Mouse (Mus musculus): Measurements from ENCODE around the gene Ppil3. TPM values are rescaled to one million over a fixed set of nuclear protein-coding genes. Genes with fewer than 3 reads are reported as not detected.

Gene Ppil3
- 36.5 and 37.1 TPM in 2 replicates for polyA plus RNA-seq (2014; fragmentation: Nextera tagmentation; extraction: Ambion mirVana)

DNA sequence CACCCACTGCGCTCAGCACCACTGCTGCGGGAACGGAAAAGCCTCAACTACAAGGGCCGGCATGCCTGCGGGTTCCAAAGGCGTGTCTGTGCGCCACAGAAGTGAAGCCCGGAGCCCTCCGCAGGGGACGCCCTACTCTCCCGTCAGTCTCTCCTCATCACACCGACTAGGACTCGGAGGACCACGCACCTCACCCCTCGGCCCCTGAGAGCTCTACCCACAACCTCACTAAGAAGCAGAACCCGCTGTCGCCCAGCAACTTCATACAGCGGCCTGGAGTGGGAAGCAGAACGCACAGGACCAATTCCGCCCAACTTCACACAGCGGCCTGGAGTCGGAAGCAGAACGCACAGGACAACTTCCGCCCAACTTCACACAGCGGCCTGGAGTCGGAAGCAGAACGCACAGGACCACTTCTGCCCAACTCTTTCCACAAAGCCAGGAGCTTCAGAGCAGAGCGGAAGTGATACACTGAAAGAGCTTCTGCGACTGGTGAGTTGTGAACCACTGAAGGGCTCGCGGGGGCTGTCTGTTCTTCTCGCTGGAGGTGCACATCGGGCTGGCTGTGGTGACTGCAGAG, at the start of gene Ppil3, which contains the start of gene Nif3l1:
Ppil3 (minus strand) TSS at position 344 of the 580 bp plus-strand sequence.
Nif3l1 (plus strand) TSS at position 9 of the 580 bp plus-strand sequence.
- Histone ChIP-seq H3K27ac (ENCODE audit: low read depth, low read length) (peak within 1 kb of the TSS; percentile 89), H3K27me3 (ENCODE audit: control insufficient read depth, insufficient read depth, low read length) (no peaks in the 10 kb centered on the region), H3K4me3 (ENCODE audit: low read depth, low read length) (peak within 1 kb of the TSS; percentile 77), H3K4me1 (ENCODE audit: control insufficient read depth, insufficient read depth, low read length) (peaks cover 7% of the 10 kb centered on the region), H3K9ac (ENCODE audit: low read depth, low read length) (peak within 1 kb of the TSS; percentile 90), H3K36me3 (ENCODE audit: control insufficient read depth, insufficient read depth, low read length) (no peaks in the 10 kb centered on the region; the same call in 1 of the 2 replicates), H3K9me3 (replicated peaks; ENCODE audit: control insufficient read depth, low read length) (no peaks in the 10 kb centered on the region), H3K4me2 (peak within 1 kb of the TSS; percentile 80)
- under 1% methylated on average over 33 of the region's 33 CpGs for WGBS (ENCODE audit: insufficient replicate concordance)
- ATAC-seq (replicated peaks; ENCODE audit: insufficient number of reproducible peaks, low FRiP score, low TSS enrichment), result peak; percentile 89

- no peaks in the 10 kb centered on the region for H3K4me1 ChIP-seq (ENCODE audit: control insufficient read depth, insufficient read depth, low read length)
- 93% methylated on average over 4 of the region's 4 CpGs for WGBS (ENCODE audit: insufficient replicate concordance)
- no peak overlapping the region for H3K27ac ChIP-seq (ENCODE audit: low read depth, low read length)
- H3K27me3 ChIP-seq (ENCODE audit: control insufficient read depth, insufficient read depth, low read length), result no peaks in the 10 kb centered on the region
- no peaks in the 10 kb centered on the region for H3K9me3 ChIP-seq (replicated peaks; ENCODE audit: control insufficient read depth, low read length)
- no peak for ATAC-seq (replicated peaks; ENCODE audit: insufficient number of reproducible peaks, low FRiP score, low TSS enrichment)
- no peak overlapping the region for H3K4me3 ChIP-seq (ENCODE audit: low read depth, low read length)
- H3K36me3 ChIP-seq (ENCODE audit: control insufficient read depth, insufficient read depth, low read length), result peaks cover 20% of the 10 kb centered on the region
- H3K9ac ChIP-seq (ENCODE audit: low read depth, low read length), result no peak overlapping the region
- no peak overlapping the region for H3K4me2 ChIP-seq
Measured at GRCm38 (mm10) chr1:58482647-58483046, 37.4 kb upstream of the Ppil3 start.

GRCm38 (mm10) chr1:58475662-58476061, 30.4 kb upstream of the Ppil3 start:
- Histone ChIP-seq H3K36me3 (ENCODE audit: control insufficient read depth, insufficient read depth, low read length) (peaks cover 33% of the 10 kb centered on the region), H3K4me3 (ENCODE audit: low read depth, low read length) (no peak overlapping the region), H3K27me3 (ENCODE audit: control insufficient read depth, insufficient read depth, low read length) (no peaks in the 10 kb centered on the region), H3K9ac (ENCODE audit: low read depth, low read length) (no peak overlapping the region), H3K27ac (ENCODE audit: low read depth, low read length) (no peak overlapping the region), H3K4me2 (no peak overlapping the region), H3K9me3 (replicated peaks; ENCODE audit: control insufficient read depth, low read length) (no peaks in the 10 kb centered on the region), H3K4me1 (ENCODE audit: control insufficient read depth, insufficient read depth, low read length) (no peaks in the 10 kb centered on the region)
- WGBS (ENCODE audit: insufficient replicate concordance), result 92% methylated on average over 8 of the region's 8 CpGs
- no peak for ATAC-seq (replicated peaks; ENCODE audit: insufficient number of reproducible peaks, low FRiP score, low TSS enrichment)

GRCm38 (mm10) chr1:58465561-58465960, 20.3 kb upstream of the Ppil3 start:
- ATAC-seq (replicated peaks; ENCODE audit: insufficient number of reproducible peaks, low FRiP score, low TSS enrichment), result no peak
- no peaks in the 10 kb centered on the region for H3K4me1 ChIP-seq (ENCODE audit: control insufficient read depth, insufficient read depth, low read length)
- 94% methylated on average over 4 of the region's 4 CpGs for WGBS (ENCODE audit: insufficient replicate concordance)
- no peak overlapping the region for H3K4me3 ChIP-seq (ENCODE audit: low read depth, low read length)
- H3K9ac ChIP-seq (ENCODE audit: low read depth, low read length), result no peak overlapping the region
- H3K4me2 ChIP-seq, result no peak overlapping the region
- no peaks in the 10 kb centered on the region for H3K27me3 ChIP-seq (ENCODE audit: control insufficient read depth, insufficient read depth, low read length)
- peaks cover 27% of the 10 kb centered on the region for H3K36me3 ChIP-seq (ENCODE audit: control insufficient read depth, insufficient read depth, low read length)
- H3K9me3 ChIP-seq (replicated peaks; ENCODE audit: control insufficient read depth, low read length), result no peaks in the 10 kb centered on the region
- H3K27ac ChIP-seq (ENCODE audit: low read depth, low read length), result no peak overlapping the region

- WGBS (ENCODE audit: insufficient replicate concordance), result 91% methylated on average over 4 of the region's 4 CpGs
- Histone ChIP-seq H3K9ac (ENCODE audit: low read depth, low read length) (no peak overlapping the region), H3K36me3 (ENCODE audit: control insufficient read depth, insufficient read depth, low read length) (peaks cover 27% of the 10 kb centered on the region), H3K4me3 (ENCODE audit: low read depth, low read length) (no peak overlapping the region), H3K27ac (ENCODE audit: low read depth, low read length) (no peak overlapping the region), H3K4me2 (no peak overlapping the region), H3K9me3 (replicated peaks; ENCODE audit: control insufficient read depth, low read length) (no peaks in the 10 kb centered on the region), H3K4me1 (ENCODE audit: control insufficient read depth, insufficient read depth, low read length) (no peaks in the 10 kb centered on the region), H3K27me3 (ENCODE audit: control insufficient read depth, insufficient read depth, low read length) (no peaks in the 10 kb centered on the region)
- ATAC-seq (replicated peaks; ENCODE audit: insufficient number of reproducible peaks, low FRiP score, low TSS enrichment), result no peak
Measured at GRCm38 (mm10) chr1:58465042-58465441, 19.8 kb upstream of the Ppil3 start.

- Histone ChIP-seq H3K27me3 (ENCODE audit: control insufficient read depth, insufficient read depth, low read length) (no peaks in the 10 kb centered on the region), H3K9me3 (replicated peaks; ENCODE audit: control insufficient read depth, low read length) (no peaks in the 10 kb centered on the region), H3K4me1 (ENCODE audit: control insufficient read depth, insufficient read depth, low read length) (no peaks in the 10 kb centered on the region), H3K4me3 (ENCODE audit: low read depth, low read length) (no peak overlapping the region), H3K27ac (ENCODE audit: low read depth, low read length) (no peak overlapping the region), H3K4me2 (no peak overlapping the region), H3K36me3 (ENCODE audit: control insufficient read depth, insufficient read depth, low read length) (peaks cover 19% of the 10 kb centered on the region), H3K9ac (ENCODE audit: low read depth, low read length) (no peak overlapping the region)
- WGBS (ENCODE audit: insufficient replicate concordance), result 92% methylated on average over 2 of the region's 2 CpGs
- no peak for ATAC-seq (replicated peaks; ENCODE audit: insufficient number of reproducible peaks, low FRiP score, low TSS enrichment)
Measured at GRCm38 (mm10) chr1:58463935-58464334, 18.6 kb upstream of the Ppil3 start.

DNA sequence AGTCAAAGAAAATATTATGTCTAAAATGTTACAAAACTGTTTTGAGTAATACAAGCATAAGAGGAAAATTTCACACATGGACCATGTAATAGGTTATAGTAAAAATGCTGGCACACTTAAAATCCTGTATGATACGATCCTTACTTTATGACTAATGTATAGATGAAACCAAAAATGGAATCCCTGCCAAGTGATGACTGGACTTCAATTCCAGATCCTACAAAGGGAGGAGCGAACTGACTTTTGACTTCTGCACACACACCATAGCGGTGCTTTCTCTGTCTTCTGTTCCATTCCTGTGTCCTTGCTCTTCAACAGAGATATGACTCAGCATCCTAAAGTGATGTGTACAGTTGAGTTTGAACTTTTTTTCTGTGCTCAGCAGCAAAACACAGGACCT, 15.3 kb upstream of the Ppil3 start:
- no peak for ATAC-seq (replicated peaks; ENCODE audit: insufficient number of reproducible peaks, low FRiP score, low TSS enrichment)
- Histone ChIP-seq H3K4me2 (no peak overlapping the region), H3K9ac (ENCODE audit: low read depth, low read length) (no peak overlapping the region), H3K4me3 (ENCODE audit: low read depth, low read length) (no peak overlapping the region), H3K27me3 (ENCODE audit: control insufficient read depth, insufficient read depth, low read length) (no peaks in the 10 kb centered on the region), H3K27ac (ENCODE audit: low read depth, low read length) (no peak overlapping the region), H3K4me1 (ENCODE audit: control insufficient read depth, insufficient read depth, low read length) (no peaks in the 10 kb centered on the region), H3K36me3 (ENCODE audit: control insufficient read depth, insufficient read depth, low read length) (peaks cover 19% of the 10 kb centered on the region), H3K9me3 (replicated peaks; ENCODE audit: control insufficient read depth, low read length) (no peaks in the 10 kb centered on the region)
- 88% methylated on average over 3 of the region's 3 CpGs for WGBS (ENCODE audit: insufficient replicate concordance)

DNA sequence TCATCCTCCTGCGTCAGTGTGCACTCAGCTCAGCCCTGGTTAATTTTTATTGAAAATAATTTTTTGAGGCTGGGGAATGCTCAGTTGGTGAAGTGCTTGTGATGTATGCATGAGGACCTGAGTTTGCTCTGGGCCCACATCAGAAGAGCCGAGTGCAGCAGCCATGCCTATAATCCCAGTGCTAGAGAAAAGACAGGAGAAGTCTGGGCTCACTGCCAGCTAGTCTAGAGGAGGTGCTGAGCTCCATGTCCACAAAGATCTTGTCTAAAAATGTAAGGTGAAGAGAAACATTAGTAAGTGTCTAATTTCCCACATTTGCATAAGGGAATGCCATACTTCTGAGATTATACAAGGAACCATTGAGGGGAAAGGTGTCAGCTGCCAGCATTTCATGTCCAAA, 13.6 kb upstream of the Ppil3 start:
- Histone ChIP-seq H3K4me1 (ENCODE audit: control insufficient read depth, insufficient read depth, low read length) (no peaks in the 10 kb centered on the region), H3K4me2 (no peak overlapping the region), H3K9me3 (replicated peaks; ENCODE audit: control insufficient read depth, low read length) (no peaks in the 10 kb centered on the region), H3K9ac (ENCODE audit: low read depth, low read length) (no peak overlapping the region), H3K27ac (ENCODE audit: low read depth, low read length) (no peak overlapping the region), H3K27me3 (ENCODE audit: control insufficient read depth, insufficient read depth, low read length) (no peaks in the 10 kb centered on the region), H3K36me3 (ENCODE audit: control insufficient read depth, insufficient read depth, low read length) (peaks cover 14% of the 10 kb centered on the region), H3K4me3 (ENCODE audit: low read depth, low read length) (no peak overlapping the region)
- ATAC-seq (replicated peaks; ENCODE audit: insufficient number of reproducible peaks, low FRiP score, low TSS enrichment), result no peak
- WGBS (ENCODE audit: insufficient replicate concordance), result 63% methylated on average over 2 of the region's 2 CpGs

- H3K4me3 ChIP-seq (ENCODE audit: low read depth, low read length), result no peak overlapping the region
- H3K27ac ChIP-seq (ENCODE audit: low read depth, low read length), result no peak overlapping the region
- 89% methylated on average over 5 of the region's 5 CpGs for WGBS (ENCODE audit: insufficient replicate concordance)
- H3K4me1 ChIP-seq (ENCODE audit: control insufficient read depth, insufficient read depth, low read length), result no peaks in the 10 kb centered on the region
- no peaks in the 10 kb centered on the region for H3K9me3 ChIP-seq (replicated peaks; ENCODE audit: control insufficient read depth, low read length)
- H3K36me3 ChIP-seq (ENCODE audit: control insufficient read depth, insufficient read depth, low read length), result peaks cover 16% of the 10 kb centered on the region
- ATAC-seq (replicated peaks; ENCODE audit: insufficient number of reproducible peaks, low FRiP score, low TSS enrichment), result no peak
- no peaks in the 10 kb centered on the region for H3K27me3 ChIP-seq (ENCODE audit: control insufficient read depth, insufficient read depth, low read length)
- H3K4me2 ChIP-seq, result no peak overlapping the region
- H3K9ac ChIP-seq (ENCODE audit: low read depth, low read length), result no peak overlapping the region
Measured at GRCm38 (mm10) chr1:58458175-58458574, 12.9 kb upstream of the Ppil3 start.

Data from heart, embryonic 11.5 days (tissue).